Mouse (Mus musculus) kidney, postnatal 0 days (tissue): ENCODE measurements at regions not wholly inside any gene's neighbourhood (a gene's known extent, or its start where the extent isn't known, plus 50 kb on each side); places are given as distances from the start of the nearest gene placed in this dataset.

Experiments used
- ATAC-seq: fragments of 200-750 bp; cut with Nextera tagmentation; replicated peaks from 2 replicates; pipeline ENCODE4 v1.8.0; 2017; ENCODE audit warnings: low read depth, moderate number of reproducible peaks, moderate TSS enrichment, moderate library complexity; ENCODE audit not compliant: low FRiP score
- DNase-seq: peaks from one replicate; pipeline ENCODE4 v3.0.0-alpha.2; 2016; ENCODE audit warnings: low spot score
- H3K27ac ChIP-seq: fragments of 300-500 bp; sonication (generic); 2 replicates; pipeline ENCODE4 v1.5.1; 2014; ENCODE audit warnings: mild to moderate bottlenecking
- H3K27me3 ChIP-seq: fragments of 300-500 bp; sonication (generic); 2 replicates; pipeline ENCODE4 v1.6.1; 2014; ENCODE audit warnings: low read length, mixed read lengths; ENCODE audit not compliant: insufficient read depth
- H3K36me3 ChIP-seq: fragments of 300-500 bp; sonication (generic); 2 replicates; pipeline ENCODE4 v1.6.1; 2014; ENCODE audit warnings: low read length, mixed read lengths; ENCODE audit not compliant: insufficient read depth
- H3K4me1 ChIP-seq: fragments of 300-500 bp; sonication (generic); replicated peaks from 2 replicates; pipeline ENCODE4 v1.6.1; 2014; ENCODE audit warnings: antibody characterized with exemption, low read length, mixed read lengths; ENCODE audit not compliant: insufficient read depth
- H3K4me2 ChIP-seq: fragments of 300-500 bp; sonication (generic); 2 replicates; pipeline ENCODE4 v1.6.1; 2014; ENCODE audit warnings: mild to moderate bottlenecking, low read length, moderate library complexity, mixed read lengths
- H3K4me3 ChIP-seq: fragments of 300-500 bp; sonication (generic); replicated peaks from 2 replicates; pipeline ENCODE4 v1.5.1; 2014; ENCODE audit warnings: low read depth, low read length
- H3K9ac ChIP-seq: fragments of 300-500 bp; sonication (generic); 2 replicates; pipeline ENCODE4 v1.6.1; 2014; ENCODE audit warnings: low read depth, low read length
- H3K9me3 ChIP-seq: fragments of 300-500 bp; sonication (generic); replicated peaks from 2 replicates; pipeline ENCODE4 v1.6.1; 2016; ENCODE audit warnings: low read length, inconsistent platforms, mixed read lengths
- CTCF ChIP-seq: IDR thresholded peaks from 2 replicates; pipeline ENCODE4 v1.5.1; 2016; ENCODE audit warnings: antibody characterized with exemption, low read depth, mild to moderate bottlenecking, moderate library complexity
- WGBS: fragments of 180-500 bp; shearing (Covaris S2); extraction: QIAGEN DNeasy Blood & Tissue Kit; methylation state at CpG from one replicate; pipeline ENCODE4 v1.1.7; 2014; 5-methylcytosine and 5-hydroxymethylcytosine counted together

GRCm38 (mm10) chr4:68648311-68648710 is 305.9 kb downstream of the Brinp1 start:
- H3K27ac ChIP-seq, result no peak overlapping the region
- ATAC-seq (no peak), DNase-seq (no peak)
- no peak overlapping the region for H3K4me2 ChIP-seq
- H3K9me3 ChIP-seq, result no peaks in the 10 kb centered on the region
- no peak overlapping the region for H3K4me3 ChIP-seq
- TF ChIP-seq CTCF, result no peak
- H3K27me3 ChIP-seq, result no peaks in the 10 kb centered on the region
- no peaks in the 10 kb centered on the region for H3K36me3 ChIP-seq
- no peak overlapping the region for H3K9ac ChIP-seq
- no peaks in the 10 kb centered on the region for H3K4me1 ChIP-seq
- 91% methylated on average over 1 of the region's 1 CpGs for WGBS

- ATAC-seq (no peak), DNase-seq (no peak)
- no peaks in the 10 kb centered on the region for H3K27me3 ChIP-seq
These were observed 320.9 kb downstream of the Brinp1 start for GRCm38 (mm10) chr4:68633299-68633698.

GRCm38 (mm10) chr4:68624025-68624342 is 330.2 kb downstream of the Brinp1 start:
- Histone ChIP-seq H3K4me2 (no peak overlapping the region), H3K4me1 (no peaks in the 10 kb centered on the region), H3K9me3 (no peaks in the 10 kb centered on the region), H3K9ac (no peak overlapping the region), H3K27ac (no peak overlapping the region), H3K27me3 (no peaks in the 10 kb centered on the region), H3K36me3 (no peaks in the 10 kb centered on the region), H3K4me3 (no peak overlapping the region)
- ATAC-seq (no peak), DNase-seq (no peak)
- no peak for TF ChIP-seq CTCF
- WGBS, result 53% methylated on average over 4 of the region's 4 CpGs

More at GRCm38 (mm10) chr4:68633299-68633698, 320.9 kb downstream of the Brinp1 start:
- H3K9me3 ChIP-seq, result no peaks in the 10 kb centered on the region
- H3K4me2 ChIP-seq, result no peak overlapping the region
- no peak for TF ChIP-seq CTCF
- no peaks in the 10 kb centered on the region for H3K4me1 ChIP-seq
- no peak overlapping the region for H3K27ac ChIP-seq
- no peak overlapping the region for H3K4me3 ChIP-seq
- 80% methylated on average over 2 of the region's 2 CpGs for WGBS
- H3K36me3 ChIP-seq, result no peaks in the 10 kb centered on the region
- H3K9ac ChIP-seq, result no peak overlapping the region

- Histone ChIP-seq H3K27me3 (no peaks in the 10 kb centered on the region), H3K4me3 (no peak overlapping the region), H3K4me1 (no peaks in the 10 kb centered on the region), H3K9me3 (no peaks in the 10 kb centered on the region), H3K4me2 (no peak overlapping the region), H3K9ac (no peak overlapping the region), H3K36me3 (no peaks in the 10 kb centered on the region), H3K27ac (no peak overlapping the region)
- DNase-seq (peak; percentile 50), ATAC-seq (no peak)
- no peak for TF ChIP-seq CTCF
- 59% methylated on average over 7 of the region's 7 CpGs for WGBS
These were observed 330.8 kb downstream of the Brinp1 start for GRCm38 (mm10) chr4:68623125-68624024.

GRCm38 (mm10) chr4:68620585-68620984 is 333.6 kb downstream of the Brinp1 start:
- WGBS, result 86% methylated on average over 3 of the region's 3 CpGs
- no peak for TF ChIP-seq CTCF

GRCm38 (mm10) chr4:68615706-68616397 is 338.3 kb downstream of the Brinp1 start:
- TF ChIP-seq CTCF, result no peak
- Histone ChIP-seq H3K27ac (no peak overlapping the region), H3K36me3 (no peaks in the 10 kb centered on the region), H3K27me3 (no peaks in the 10 kb centered on the region), H3K9me3 (no peaks in the 10 kb centered on the region), H3K4me1 (no peaks in the 10 kb centered on the region), H3K4me2 (no peak overlapping the region), H3K9ac (no peak overlapping the region), H3K4me3 (no peak overlapping the region)
- no peak for DNase-seq
- 68% methylated on average over 2 of the region's 2 CpGs for WGBS
- ATAC-seq, result no peak

More at GRCm38 (mm10) chr4:68620585-68620984, 333.6 kb downstream of the Brinp1 start:
- Histone ChIP-seq H3K36me3 (no peaks in the 10 kb centered on the region), H3K9ac (no peak overlapping the region), H3K27ac (no peak overlapping the region), H3K9me3 (no peaks in the 10 kb centered on the region), H3K4me1 (no peaks in the 10 kb centered on the region), H3K4me2 (no peak overlapping the region), H3K4me3 (no peak overlapping the region), H3K27me3 (no peaks in the 10 kb centered on the region)
- ATAC-seq, result no peak
- no peak for DNase-seq
